Mouse (Mus musculus) erythroblast, embryonic 14.5 days (primary cell): ENCODE measurements around the gene Ptgis.

ENCODE experiments used
- GATA1 ChIP-seq: IDR thresholded peaks from 2 replicates; pipeline ENCODE4 v1.6.1; 2012; ENCODE audit warnings: low read length, inconsistent platforms, mixed read lengths
- TAL1 ChIP-seq: IDR thresholded peaks from 3 replicates; pipeline ENCODE4 v1.6.1; 2012; ENCODE audit warnings: low read length, inconsistent platforms, mixed read lengths

DNA sequence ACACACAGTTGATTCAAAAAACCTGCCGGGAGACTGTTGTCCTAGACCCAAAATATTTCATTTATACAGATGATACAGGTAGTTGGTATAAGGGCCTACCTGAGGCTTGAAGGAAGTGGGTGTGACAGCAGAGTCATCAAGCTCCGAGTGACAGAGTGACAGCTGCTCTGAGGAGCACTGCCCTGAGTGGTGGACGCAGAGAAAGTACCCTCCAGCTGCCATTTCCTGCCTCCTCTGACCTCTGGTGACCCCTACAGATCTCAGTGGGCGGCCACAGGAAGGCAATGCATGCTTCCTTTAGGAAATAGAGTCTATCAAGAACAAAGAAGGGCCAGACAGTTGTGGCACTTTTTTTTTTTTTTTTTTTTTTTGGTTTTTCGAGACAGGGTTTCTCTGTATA is 25.4 kb upstream of the Ptgis start:
- TF ChIP-seq TAL1 (no peak), GATA1 (no peak)
